Mouse (Mus musculus) lung, embryonic 16.5 days (tissue): ENCODE results near the gene Frs2. TPM values are rescaled to one million over a fixed set of nuclear protein-coding genes. Genes with fewer than 3 reads are reported as not detected.
"Not testable (repeated sequence)": the region's sequence is repeated elsewhere in the genome, so short reads cannot be mapped to it uniquely, and the experiment has no call there.

Experiments
- ATAC-seq: fragments of 200-750 bp; cut with Nextera tagmentation; 2 replicates; pipeline ENCODE4 v1.8.0; 2017; ENCODE audit warnings: low read depth, mild to moderate bottlenecking, moderate library complexity
- H3K27ac ChIP-seq: fragments of 300-500 bp; sonication (generic); 2 replicates; pipeline ENCODE4 v1.5.1; 2014; ENCODE audit warnings: mild to moderate bottlenecking, control low read depth, low read length
- H3K27me3 ChIP-seq: fragments of 300-500 bp; sonication (generic); 2 replicates; pipeline ENCODE4 v1.6.1; 2014; ENCODE audit warnings: low read depth, low read length, mixed read lengths; ENCODE audit not compliant: control insufficient read depth, insufficient read depth
- H3K36me3 ChIP-seq: fragments of 300-500 bp; sonication (generic); 2 replicates; pipeline ENCODE4 v1.6.1; 2014; ENCODE audit warnings: low read length; ENCODE audit not compliant: control insufficient read depth, insufficient read depth
- H3K4me1 ChIP-seq: fragments of 300-500 bp; sonication (generic); replicated peaks from 2 replicates; pipeline ENCODE4 v1.6.1; 2014; ENCODE audit warnings: low read length, mixed read lengths; ENCODE audit not compliant: control insufficient read depth, insufficient read depth
- H3K4me2 ChIP-seq: fragments of 300-500 bp; sonication (generic); 2 replicates; pipeline ENCODE4 v1.6.1; 2014; ENCODE audit warnings: low read depth, low read length, control low read depth
- H3K4me3 ChIP-seq: fragments of 300-500 bp; sonication (generic); 2 replicates; pipeline ENCODE4 v1.5.1; 2014; ENCODE audit warnings: mild to moderate bottlenecking, low read length, control low read depth
- H3K9ac ChIP-seq: fragments of 300-500 bp; sonication (generic); 2 replicates; pipeline ENCODE4 v1.6.1; 2014; ENCODE audit warnings: low read length, control low read depth
- H3K9me3 ChIP-seq: fragments of 300-500 bp; sonication (generic); 2 replicates; pipeline ENCODE4 v1.6.1; 2016; ENCODE audit warnings: low read length; ENCODE audit not compliant: control insufficient read depth
- WGBS: fragments of 180-500 bp; shearing (Covaris S2); extraction: QIAGEN DNeasy Blood & Tissue Kit; methylation state at CpG from one replicate; pipeline ENCODE4 v1.1.7; 2014; 5-methylcytosine and 5-hydroxymethylcytosine counted together
- polyA plus RNA-seq: library from polyadenylated mRNA; unstranded; fragments of >200 nt; fragmentation: Nextera tagmentation; extraction: Ambion mirVana; gene quantifications from 2 replicates; pipeline ENCODE4 v1.2.1, GENCODE M21; 2015

Gene Frs2
- polyA plus RNA-seq, 1 experiment from 2014 or later, result 20.8 TPM

DNA sequence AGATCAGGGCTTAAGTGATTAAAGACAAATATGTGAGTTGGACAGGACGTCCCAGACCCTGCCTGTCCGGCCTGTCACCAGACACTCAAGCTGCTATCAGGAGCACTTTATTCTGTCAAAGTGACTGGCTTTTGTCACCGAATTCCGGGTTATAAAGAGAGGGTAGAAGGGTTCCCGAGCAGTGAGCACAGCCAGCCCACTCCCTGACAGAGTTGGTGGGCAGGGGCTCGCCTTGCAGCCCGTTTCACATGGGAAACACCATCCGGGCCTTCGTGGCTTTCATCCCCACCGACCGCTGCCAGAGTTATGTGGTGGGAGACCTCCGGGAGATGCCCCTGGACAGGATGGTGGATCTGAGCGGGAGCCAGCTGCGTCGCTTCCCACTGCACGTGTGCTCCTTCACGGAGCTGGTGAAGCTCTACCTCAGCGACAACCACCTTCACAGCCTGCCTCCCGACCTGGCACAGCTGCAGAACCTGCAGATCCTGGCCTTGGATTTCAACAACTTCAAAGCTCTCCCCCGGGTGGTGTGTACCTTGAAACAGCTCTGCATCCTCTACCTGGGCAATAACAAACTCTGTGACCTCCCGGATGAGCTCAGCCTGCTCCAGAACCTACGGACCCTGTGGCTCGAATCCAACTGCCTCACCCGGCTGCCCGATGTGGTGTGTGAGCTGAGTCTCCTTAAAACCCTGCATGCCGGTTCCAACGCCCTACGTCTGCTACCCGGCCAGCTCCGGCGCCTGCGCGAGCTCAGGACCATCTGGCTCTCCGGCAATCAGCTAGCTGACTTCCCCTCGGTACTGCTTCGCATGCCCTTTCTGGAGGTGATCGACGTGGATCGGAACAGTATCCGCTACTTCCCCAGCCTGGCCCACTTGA is 102.9 kb downstream of the Frs2 start, which contains the start of gene Lrrc10:
TSS of gene Lrrc10 (plus strand) at position 167 of the 882 bp plus-strand sequence.
- Histone ChIP-seq H3K4me2 (peak within 1 kb of the TSS; percentile 44), H3K36me3 (peaks cover 11% of the 10 kb centered on the region), H3K9me3 (no peaks in the 10 kb centered on the region), H3K27ac (no peak within 1 kb of the TSS), H3K9ac (peak within 1 kb of the TSS; percentile 43), H3K4me3 (peak within 1 kb of the TSS; percentile 12; the same call in 1 of the 2 replicates), H3K4me1 (peaks cover 17% of the 10 kb centered on the region; the same call in 1 of the 2 replicates), H3K27me3 (no peaks in the 10 kb centered on the region)
- peak; percentile 36; the same call in 1 of the 2 replicates for ATAC-seq
- WGBS, result 25% methylated on average over 40 of the region's 40 CpGs

DNA sequence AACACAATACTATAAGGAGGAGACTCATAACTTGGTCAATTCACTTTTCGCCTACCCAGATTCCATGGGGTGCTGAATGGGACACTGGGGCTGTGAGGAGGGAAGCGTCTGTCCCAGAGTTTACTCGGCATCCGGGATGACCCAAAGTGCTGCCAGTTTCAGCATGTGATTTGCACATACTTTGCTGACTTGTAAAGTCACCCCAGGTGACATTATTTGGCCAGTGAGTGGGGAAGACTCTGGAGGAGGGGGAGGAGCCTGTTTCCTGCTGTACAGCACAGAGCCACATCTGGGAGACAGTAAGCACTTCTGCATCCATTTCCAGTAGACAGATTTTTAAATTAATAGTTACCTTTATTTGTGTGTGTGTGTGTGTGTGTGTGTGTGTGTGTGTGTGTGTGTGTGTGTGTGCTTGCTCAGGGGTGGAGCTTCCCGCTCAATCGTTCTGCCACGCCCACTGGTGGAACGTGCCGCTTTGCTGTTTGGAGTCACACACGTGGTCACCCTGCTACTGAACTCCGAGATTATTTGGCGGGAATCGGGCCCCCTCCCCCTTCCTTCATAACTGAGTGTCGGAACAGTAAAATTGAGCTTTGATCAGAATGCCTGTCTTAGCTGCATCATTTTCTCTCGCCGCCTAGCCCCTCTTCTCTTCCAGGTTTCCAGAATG is 104.7 kb downstream of the Frs2 start:
- not testable (repeated sequence) for H3K27ac ChIP-seq, H3K4me3 ChIP-seq, H3K36me3 ChIP-seq, H3K27me3 ChIP-seq, H3K9me3 ChIP-seq, H3K9ac ChIP-seq
- H3K4me1 ChIP-seq, result peaks cover 17% of the 10 kb centered on the region; the same call in 1 of the 2 replicates
- 0 out of 2 replicates have a peak, but pooled peaks have one; percentile 36 for ATAC-seq
- peak overlapping the region; percentile 37 for H3K4me2 ChIP-seq
- WGBS, result 23% methylated on average over 15 of the region's 16 CpGs

DNA sequence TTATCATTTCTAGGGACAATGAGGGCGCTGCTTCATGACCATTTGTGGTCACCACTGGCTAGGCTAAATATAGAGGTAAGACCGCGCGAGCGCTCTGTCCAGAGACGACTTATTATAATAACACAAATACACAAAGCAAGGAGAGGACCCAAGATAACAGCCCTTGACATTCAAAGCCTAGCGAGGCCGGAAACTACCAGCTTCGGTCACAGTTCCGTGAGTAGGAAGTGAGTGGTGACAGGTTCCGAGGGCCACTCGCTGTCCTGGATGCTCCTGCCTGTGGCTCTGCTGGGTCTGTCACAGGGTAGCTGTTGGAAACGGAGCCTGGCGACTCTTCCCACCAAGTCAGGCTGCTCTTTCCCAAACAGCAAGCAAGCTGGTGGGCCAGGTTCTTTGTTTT is 106.0 kb downstream of the Frs2 start:
- H3K9ac ChIP-seq, result no peak overlapping the region
- no peak overlapping the region for H3K4me3 ChIP-seq
- no peaks in the 10 kb centered on the region for H3K9me3 ChIP-seq
- peak; percentile 22; the same call in 1 of the 2 replicates for ATAC-seq
- H3K4me2 ChIP-seq, result peak overlapping the region; percentile 29; the same call in 1 of the 2 replicates
- H3K27me3 ChIP-seq, result no peaks in the 10 kb centered on the region
- WGBS, result 49% methylated on average over 14 of the region's 14 CpGs
- H3K27ac ChIP-seq, result no peak overlapping the region
- no peaks in the 10 kb centered on the region for H3K36me3 ChIP-seq
- H3K4me1 ChIP-seq, result peaks cover 17% of the 10 kb centered on the region; the same call in 1 of the 2 replicates

DNA sequence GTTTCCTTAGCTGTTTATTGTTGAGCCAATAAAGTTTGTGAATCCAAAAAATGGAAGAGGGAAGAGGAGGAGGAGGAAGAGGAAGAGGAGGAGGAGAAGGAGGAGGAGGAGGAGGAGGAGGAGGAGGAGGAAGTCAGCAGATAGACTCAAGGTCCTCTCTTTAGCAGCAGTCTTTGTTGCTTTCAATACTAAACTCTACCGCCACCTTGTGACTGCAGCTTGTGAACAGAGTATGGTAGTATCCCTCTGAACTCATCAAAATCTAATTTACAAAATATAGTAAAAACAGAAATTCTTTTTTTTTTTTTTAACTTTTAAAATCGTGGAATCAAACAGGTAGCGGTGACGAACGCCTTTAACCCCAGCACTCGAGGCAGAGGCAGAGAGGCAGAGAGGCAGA is 108.0 kb downstream of the Frs2 start:
- no peak for ATAC-seq
- H3K27ac ChIP-seq, result no peak overlapping the region
- peaks cover 12% of the 10 kb centered on the region; the same call in 1 of the 2 replicates for H3K4me1 ChIP-seq
- H3K9ac ChIP-seq, result no peak overlapping the region
- no peaks in the 10 kb centered on the region for H3K36me3 ChIP-seq
- H3K4me2 ChIP-seq, result no peak overlapping the region
- H3K9me3 ChIP-seq, result no peaks in the 10 kb centered on the region
- WGBS, result 61% methylated on average over 6 of the region's 6 CpGs
- H3K27me3 ChIP-seq, result no peaks in the 10 kb centered on the region
- no peak overlapping the region for H3K4me3 ChIP-seq

DNA sequence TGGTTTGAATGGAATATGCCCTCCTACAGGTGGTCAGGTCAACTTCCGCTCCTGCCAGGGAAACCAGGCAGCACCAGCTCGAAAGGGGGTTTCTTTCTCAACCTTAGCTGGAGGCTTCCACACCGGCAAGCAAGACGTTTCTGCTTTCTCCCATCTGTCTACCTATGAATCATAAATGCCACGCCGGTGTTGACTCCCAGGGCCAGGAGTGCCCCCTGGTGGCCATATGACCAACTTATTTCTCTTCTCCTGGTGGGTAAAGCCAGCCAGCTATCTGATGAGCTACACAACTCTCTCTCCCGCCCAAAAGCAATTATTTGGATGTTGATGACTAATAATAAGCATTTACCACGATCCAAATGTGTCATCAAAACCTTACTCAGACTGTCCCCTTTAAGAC is 114.5 kb downstream of the Frs2 start:
- Histone ChIP-seq H3K27ac (no peak overlapping the region), H3K9me3 (no peaks in the 10 kb centered on the region), H3K4me3 (no peak overlapping the region), H3K9ac (no peak overlapping the region), H3K4me2 (no peak overlapping the region), H3K36me3 (no peaks in the 10 kb centered on the region), H3K4me1 (no peaks in the 10 kb centered on the region), H3K27me3 (no peaks in the 10 kb centered on the region)
- 14% methylated on average over 8 of the region's 8 CpGs for WGBS
- ATAC-seq, result no peak

DNA sequence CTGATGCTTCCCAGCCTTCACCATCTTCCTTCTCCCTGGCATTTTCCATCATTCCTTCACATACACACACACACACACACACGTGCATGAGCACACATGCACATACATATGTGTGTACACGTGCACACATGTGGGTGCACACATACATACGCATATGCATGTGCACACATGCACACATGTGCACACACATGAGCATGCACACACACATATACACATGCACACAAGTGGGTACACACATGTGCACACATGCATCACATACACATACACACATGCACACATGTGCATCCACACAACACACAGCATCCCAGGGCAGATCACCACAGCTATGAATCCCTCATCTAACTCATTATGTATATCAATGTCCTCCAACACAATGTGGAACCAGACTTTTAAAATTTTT is 117.2 kb downstream of the Frs2 start:
- Histone ChIP-seq H3K9me3 (no peaks in the 10 kb centered on the region), H3K27ac (no peak overlapping the region), H3K4me1 (no peaks in the 10 kb centered on the region), H3K9ac (no peak overlapping the region), H3K4me2 (no peak overlapping the region), H3K36me3 (no peaks in the 10 kb centered on the region), H3K4me3 (no peak overlapping the region), H3K27me3 (no peaks in the 10 kb centered on the region)
- ATAC-seq, result no peak
- WGBS, result 88% methylated on average over 3 of the region's 3 CpGs

DNA sequence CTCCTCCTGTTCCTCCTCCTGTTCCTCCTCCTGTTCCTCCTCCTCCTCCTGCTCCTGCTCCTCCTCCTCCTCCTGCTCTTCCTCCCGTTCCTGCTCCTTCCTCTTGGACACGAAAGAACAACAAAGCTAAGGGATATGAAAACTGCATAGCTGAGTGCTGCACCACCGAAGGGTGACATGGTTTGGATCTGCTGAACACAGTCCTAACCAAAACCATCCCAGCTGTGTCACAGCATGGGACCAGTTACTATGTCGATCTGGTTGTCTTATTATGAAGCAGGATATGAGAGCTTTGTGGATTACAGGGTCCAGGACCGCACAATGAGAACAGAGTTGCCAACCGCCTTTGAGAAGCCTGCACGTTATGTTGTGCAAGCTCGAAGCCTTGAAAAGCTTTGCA is 122.2 kb downstream of the Frs2 start:
- H3K36me3 ChIP-seq, result no peaks in the 10 kb centered on the region
- H3K27ac ChIP-seq, result no peak overlapping the region
- peaks cover 6% of the 10 kb centered on the region; the same call in 1 of the 2 replicates for H3K4me1 ChIP-seq
- 73% methylated on average over 8 of the region's 8 CpGs for WGBS
- no peaks in the 10 kb centered on the region for H3K9me3 ChIP-seq
- ATAC-seq, result no peak
- H3K27me3 ChIP-seq, result peaks cover 3% of the 10 kb centered on the region; the same call in 1 of the 2 replicates
- H3K4me2 ChIP-seq, result no peak overlapping the region
- H3K4me3 ChIP-seq, result no peak overlapping the region
- H3K9ac ChIP-seq, result no peak overlapping the region

DNA sequence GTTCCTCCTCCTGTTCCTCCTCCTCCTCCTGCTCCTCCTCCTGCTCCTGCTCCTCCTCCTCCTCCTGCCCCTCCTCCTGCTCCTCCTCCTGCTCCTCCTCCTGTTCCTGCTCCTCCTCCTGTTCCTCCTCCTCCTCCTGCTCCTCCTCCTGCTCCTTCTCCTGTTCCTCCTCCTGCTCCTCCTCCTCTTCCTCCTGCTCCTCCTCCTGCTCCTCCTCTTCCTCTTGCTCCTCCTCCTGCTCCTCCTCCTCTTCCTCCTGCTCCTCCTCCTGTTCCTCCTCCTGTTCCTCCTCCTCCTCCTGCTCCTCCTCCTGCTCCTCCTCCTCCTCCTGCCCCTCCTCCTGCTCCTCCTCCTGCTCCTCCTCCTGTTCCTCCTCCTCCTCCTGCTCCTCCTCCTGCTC is 122.6 kb downstream of the Frs2 start:
- not testable (repeated sequence) for H3K4me1 ChIP-seq, H3K9ac ChIP-seq, H3K4me3 ChIP-seq, H3K27ac ChIP-seq, ATAC-seq, H3K27me3 ChIP-seq, H3K36me3 ChIP-seq, H3K4me2 ChIP-seq, H3K9me3 ChIP-seq

DNA sequence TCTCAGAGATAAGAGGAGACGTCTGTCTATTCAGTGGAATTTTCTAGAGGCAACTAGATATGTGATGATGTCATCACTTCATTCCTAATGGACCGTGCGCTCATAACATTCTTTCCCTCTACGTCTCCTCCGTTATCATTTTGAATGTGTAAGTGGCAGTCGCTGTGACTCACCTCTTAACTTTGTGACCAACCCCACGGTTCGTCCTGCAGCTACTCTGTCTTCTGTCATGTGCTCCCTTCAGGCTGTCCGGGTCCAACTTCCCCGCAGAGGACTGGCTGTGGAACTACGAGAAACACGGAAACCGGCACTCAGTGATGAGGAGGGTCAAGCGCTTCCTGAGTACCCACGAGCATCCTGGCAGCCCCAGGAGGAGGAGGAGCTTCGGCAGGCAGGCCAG is 124.6 kb downstream of the Frs2 start:
- peak overlapping the region; percentile 58 for H3K4me2 ChIP-seq
- H3K36me3 ChIP-seq, result no peaks in the 10 kb centered on the region
- H3K27me3 ChIP-seq, result peaks cover 3% of the 10 kb centered on the region; the same call in 1 of the 2 replicates
- no peak overlapping the region for H3K27ac ChIP-seq
- H3K9ac ChIP-seq, result no peak overlapping the region
- WGBS, result 15% methylated on average over 16 of the region's 16 CpGs
- H3K9me3 ChIP-seq, result no peaks in the 10 kb centered on the region
- peaks cover 6% of the 10 kb centered on the region; the same call in 1 of the 2 replicates for H3K4me1 ChIP-seq
- peak; percentile 41; the same call in 1 of the 2 replicates for ATAC-seq
- peak overlapping the region; percentile 35 for H3K4me3 ChIP-seq
